Mouse (Mus musculus): ENCODE data around the gene Rec114.

GRCm38 (mm10) chr9:58774761-58775160 lies 31.0 kb upstream of the Rec114 start:
- TF ChIP-seq CTCF (IDR thresholded peaks at IDR 0.05; ENCODE audit: low read depth) (no peak), EP300 (optimal IDR thresholded peaks at IDR 0.05) (no peak)
